Mouse (Mus musculus): Measurements from ENCODE around the gene Grem2. TPM values are rescaled to one million over a fixed set of nuclear protein-coding genes. Genes with fewer than 3 reads are reported as not detected.

The Grem2 gene
- polyA plus RNA-seq (2012; rRNA removed), result 8.7 and 13.2 TPM in 2 replicates

DNA sequence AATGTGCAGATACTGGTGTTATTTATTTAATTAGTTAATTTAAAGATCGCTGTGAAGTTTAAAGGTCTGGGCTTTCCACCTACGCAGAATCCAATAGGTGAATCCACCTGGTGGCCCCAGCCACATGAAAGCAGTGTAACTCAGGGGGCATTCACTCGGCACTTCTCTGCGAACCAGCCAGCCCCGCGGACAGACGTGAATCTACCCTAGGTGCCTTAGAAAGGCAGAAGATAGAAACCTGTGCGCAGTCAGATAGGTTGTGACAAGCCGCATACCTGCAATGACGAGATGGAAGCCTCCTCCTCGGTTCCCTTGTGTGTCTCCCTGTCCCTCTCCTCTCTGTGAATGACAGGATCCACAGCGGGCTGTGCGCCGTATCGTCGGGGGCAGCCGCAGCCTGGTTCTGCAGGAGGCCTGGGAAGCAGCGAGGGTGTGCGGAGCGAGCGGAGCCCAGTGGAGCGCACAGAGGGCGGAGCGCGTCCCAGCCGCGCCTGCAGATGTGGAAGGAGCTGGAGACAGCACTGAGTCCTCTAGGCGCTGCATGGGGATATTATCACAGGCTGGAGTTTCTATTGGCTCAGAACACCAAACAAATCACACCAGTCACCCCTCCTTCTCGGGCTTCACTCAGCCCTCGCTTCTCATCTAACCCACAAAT is at the start of gene Grem2:
Gene Grem2 (minus strand): TSS at position 522 of the 658 bp plus-strand sequence.
- DNase-seq (ENCODE audit: extremely low spot score in 1 of 2, low spot score in 1 of 2), result peak; percentile 36 to 80

DNA sequence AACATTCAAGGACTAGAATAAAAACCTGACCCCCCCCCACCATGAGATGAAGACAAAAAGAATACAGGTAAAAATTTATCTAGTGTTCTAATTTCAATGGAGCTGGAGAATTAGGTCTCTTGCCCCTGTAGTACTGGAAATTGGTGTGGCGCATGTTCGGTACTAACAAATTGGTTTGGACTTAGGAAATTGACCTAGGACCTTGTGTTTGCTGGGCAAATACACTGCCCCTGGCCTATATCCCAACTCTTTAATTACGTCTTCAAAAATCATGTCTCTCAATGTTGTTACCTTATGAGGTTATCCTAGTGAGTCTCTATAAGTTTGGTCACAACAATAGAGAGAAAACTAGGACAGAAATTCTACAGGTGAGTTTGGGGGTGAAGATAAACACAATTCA is 38.2 kb upstream of the Grem2 start:
- DNase-seq (ENCODE audit: extremely low spot score in 1 of 2, low spot score in 1 of 2), result no peak

DNA sequence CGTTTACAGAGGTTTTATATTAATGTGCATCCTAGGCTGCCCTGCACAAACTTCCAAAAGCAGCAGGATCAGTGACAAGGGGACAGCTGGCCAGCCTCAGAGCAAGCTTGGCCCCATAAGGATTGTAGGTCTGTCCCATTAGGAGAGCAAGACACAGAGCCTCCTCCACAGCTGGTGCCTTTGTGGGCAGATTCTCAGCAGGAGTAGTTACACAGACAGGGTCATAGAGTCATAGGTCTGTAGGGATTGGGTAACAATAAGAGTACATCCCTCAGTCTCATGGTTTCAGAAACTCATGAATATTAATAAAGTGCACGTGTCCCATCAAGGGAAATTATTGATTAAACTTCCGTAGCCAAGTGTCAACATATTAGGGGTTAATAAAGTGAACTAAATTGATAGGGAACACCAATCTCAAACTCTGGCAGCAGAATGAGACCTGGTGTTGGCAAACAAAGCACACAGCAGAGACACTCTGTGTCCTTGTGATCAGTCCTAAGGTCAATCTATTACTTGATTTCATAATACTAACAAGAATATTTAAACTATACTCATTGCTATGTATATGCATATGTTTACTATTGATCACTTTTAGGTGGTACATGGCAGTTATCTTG is 9.5 kb upstream of the Grem2 start:
- DNase-seq (ENCODE audit: extremely low spot score in 1 of 2, low spot score in 1 of 2), result no peak

DNA sequence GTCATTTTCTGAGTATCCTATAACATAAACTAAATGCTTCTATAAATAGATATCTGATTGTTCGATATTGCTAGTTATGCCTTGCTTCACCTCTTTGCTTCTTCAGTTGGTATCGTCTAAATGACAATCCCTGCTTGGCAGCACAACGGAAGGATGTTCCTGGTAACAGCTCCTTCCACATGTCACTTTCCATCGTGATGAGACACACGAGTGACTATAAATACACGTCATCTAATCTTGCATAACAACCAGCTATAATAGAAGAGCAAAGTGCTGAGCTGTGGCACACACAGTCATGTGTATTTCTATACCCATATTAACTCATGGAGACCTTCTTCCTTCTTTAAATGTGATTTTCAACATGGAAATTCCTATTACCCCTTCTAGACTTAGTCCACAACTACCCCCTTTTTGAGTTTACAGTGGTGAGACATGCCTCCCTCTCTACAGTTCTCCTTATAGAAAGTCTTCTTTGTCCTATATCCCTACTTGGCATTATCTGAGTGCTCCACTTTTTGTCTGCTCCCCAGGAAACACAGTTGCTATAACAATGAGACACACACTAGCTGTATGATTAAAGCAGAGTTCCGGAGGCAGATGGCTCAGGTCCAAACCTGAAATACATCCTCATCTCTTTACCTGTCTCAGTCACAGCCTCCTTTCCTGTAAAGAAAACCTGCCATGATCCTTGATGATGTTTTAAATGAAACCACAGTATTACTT is 8.0 kb upstream of the Grem2 start:
- peak in 1 of 2 experiments; percentile 39 for DNase-seq (ENCODE audit: extremely low spot score in 1 of 2, low spot score in 1 of 2)

DNA sequence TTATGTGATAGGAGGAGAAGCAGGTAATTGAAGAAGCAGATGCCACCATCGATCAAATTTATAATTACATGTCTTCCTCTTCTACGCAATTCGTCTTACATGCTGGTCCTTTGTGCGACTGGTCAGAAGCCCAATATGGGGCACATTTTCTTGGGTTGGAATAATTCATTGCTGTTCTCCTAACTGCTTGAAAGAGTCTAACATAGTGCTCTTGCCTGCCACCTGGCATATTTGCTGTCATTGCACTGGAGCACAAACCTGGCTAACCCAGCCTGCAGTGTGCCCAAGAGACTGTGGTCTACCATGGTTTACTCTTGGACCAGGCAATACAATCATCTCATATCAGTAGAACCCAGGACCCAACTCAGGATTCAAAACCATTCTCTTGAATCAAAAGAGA is 2.7 kb downstream of the Grem2 start:
- no peak for DNase-seq (ENCODE audit: extremely low spot score in 1 of 2, low spot score in 1 of 2)

DNA sequence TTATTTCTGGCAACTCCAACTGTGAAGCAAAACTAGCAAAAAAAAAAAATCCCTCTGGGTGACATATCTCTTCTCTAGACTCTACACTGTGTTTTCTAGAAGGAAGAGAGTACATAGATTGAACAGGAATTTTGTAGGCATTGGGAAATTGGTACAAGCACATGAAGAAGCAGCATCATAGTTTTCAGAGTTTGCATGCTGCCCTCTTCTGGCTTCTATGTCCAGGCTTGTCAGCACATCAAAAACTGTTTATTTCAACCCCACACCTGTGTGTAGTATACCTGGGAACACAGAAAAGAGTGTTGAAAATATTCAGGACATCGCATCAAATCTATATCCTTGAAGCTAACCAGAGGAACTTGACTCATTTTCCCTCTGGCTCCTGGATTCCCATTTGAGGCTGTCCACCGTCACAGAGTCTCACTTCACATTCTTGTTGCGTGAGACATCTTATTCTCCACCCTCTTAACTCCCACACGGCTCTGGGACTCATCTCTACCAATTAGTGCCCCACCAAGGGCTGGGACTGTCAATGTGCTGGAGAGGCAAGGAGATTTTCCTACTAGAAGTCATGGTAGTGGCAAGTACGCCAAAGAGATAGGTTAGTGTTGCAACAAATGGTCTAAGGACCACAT is 3.3 kb downstream of the Grem2 start:
- DNase-seq (ENCODE audit: extremely low spot score in 1 of 2, low spot score in 1 of 2), result peak in 1 of 2 experiments; percentile 26

DNA sequence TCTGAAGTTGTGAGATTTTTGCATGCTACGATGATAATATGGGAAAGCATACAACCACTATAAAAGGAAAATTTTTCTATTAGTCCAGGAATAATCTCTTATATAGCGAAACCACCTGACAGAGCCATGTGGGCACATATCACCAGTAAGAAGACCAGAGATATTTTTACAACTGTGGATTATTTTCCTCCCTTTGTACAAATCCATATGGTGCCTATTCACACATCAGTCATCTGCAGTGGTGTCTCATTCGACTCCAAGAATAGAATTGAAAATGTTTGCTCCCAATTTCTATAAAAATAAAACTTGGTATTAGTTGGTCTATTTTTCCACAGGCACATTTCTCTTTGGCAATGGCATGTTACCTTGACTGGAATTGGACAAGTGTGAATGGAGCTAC is 11.8 kb downstream of the Grem2 start:
- DNase-seq (ENCODE audit: extremely low spot score in 1 of 2, low spot score in 1 of 2), result peak in 1 of 2 experiments; percentile 29

DNA sequence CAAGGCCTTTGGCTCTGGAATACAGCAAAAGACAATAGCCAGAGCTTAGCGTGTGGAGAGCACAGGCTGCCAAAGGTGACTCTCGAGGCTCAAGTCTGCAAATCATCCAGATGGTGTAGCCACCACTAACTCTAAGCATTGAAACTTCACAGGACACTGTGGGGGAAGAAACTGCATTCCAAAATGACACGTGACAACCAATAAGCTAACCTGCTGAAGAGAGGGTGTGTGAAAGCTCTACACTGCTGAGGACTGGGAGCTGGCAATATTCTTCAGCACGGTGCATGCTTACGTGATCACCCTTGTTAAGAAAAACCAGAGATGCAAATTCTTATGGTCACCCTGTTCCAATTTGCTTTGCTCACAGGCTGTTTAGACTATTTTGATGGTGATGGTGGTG is 13.4 kb downstream of the Grem2 start:
- no peak for DNase-seq (ENCODE audit: extremely low spot score in 1 of 2, low spot score in 1 of 2)

DNA sequence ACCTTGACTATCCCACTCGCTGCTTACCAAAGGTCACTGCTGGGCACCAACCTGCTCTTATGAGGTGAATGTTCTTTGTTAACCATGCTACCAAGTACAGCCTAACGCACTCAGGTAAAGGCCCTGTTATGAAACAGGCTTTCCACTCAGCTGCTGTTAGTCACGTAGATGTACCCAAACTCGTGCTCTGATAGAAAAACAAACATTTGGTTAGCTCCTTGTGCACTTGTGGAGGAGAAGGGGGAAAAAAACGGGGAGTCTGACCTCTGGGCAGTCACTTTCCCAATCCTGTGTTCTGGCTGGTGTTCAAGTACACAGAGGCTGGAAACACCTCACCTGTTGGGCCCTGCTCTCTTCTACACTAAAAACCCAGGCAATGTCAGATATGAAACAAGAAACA is 14.0 kb downstream of the Grem2 start:
- DNase-seq (ENCODE audit: extremely low spot score in 1 of 2, low spot score in 1 of 2), result no peak

DNA sequence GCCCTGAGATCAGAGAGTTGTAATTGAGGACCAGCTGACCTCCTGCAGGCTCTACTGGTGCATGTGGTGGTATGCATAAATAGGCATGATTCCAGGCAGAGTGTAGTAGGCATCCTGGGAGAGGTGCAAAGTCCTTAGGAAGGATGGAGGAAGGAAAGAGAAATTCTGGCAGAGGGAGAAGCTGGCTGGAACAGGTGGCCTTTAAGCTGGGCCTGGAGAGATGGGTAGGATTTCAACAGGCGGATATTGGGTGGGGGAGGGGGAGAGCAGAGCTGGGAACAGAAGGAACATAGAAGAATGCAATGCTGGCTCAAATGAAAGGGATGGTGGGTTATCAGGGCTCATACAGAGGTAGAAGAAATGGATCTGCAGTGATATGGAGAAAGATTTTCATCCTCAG is 18.9 kb downstream of the Grem2 start:
- DNase-seq (ENCODE audit: extremely low spot score in 1 of 2, low spot score in 1 of 2), result no peak

DNA sequence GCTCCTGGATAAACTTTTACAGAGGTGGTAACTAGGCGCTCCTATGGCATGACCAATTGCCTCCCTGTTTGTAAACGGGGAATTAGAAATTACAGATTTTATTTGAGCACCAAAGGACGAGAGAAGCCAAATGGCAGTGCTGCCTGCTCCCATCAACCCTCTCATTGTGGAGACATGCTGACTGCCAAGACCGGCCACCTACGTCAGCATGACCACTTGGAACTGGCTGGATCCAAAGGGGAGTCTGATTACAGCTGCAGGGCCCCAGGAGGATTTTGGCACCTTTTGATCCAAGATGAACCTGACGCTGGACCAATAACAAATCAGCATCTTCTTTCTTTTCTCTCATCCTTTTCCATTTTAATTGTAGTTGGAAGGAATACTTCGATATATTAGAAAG is 29.1 kb downstream of the Grem2 start:
- DNase-seq (ENCODE audit: extremely low spot score in 1 of 2, low spot score in 1 of 2), result no peak

DNA sequence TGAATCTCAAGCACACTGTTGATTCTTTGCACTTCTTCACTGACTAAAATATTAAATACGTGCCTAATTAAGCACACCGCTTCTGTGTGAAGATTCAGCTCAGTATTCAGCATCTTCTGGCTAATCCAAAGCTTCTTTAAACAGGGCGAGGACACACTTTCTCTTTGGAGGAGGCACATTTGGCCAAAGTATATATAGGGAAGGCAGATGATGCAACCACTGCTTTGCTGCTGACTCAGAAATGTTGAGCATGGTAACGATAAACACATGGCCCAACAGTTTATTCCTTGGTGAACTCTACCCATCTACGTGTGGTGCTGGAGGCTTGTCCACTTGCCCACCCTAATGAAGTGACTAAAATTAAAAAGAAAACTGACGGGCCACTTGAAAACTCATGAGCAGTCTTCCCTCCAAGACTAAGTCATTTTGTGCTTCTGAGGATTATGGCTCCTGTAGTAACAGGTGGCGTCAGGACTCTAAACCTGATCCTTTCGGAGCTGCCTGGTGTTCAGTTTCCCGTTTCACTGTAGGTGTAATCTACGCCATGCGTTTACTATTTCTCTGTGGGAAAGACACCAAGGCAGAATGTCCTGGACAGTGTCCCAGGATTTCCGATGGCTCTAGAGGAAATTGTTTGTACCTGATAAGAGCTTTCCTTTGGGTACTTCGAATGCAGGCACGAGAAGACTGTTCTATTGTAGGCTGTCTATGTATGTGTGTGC is 32.8 kb downstream of the Grem2 start:
- no peak for DNase-seq (ENCODE audit: extremely low spot score in 1 of 2, low spot score in 1 of 2)

DNA sequence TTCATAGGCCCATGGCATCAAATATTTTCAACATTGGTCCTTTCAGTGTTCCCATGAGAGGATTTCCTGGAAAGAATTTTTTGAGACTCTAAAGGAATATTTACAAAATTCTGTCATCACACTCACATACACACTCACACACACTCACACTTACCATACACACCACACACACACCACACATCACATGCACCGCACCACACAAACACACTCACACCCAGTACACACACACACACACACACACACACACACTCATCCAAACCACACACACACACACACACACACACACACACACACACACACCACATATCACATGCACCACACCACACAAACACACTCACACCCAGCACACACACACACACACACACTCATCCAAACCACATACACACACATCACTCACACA is 33.5 kb downstream of the Grem2 start:
- DNase-seq (ENCODE audit: extremely low spot score in 1 of 2, low spot score in 1 of 2), result no peak

DNA sequence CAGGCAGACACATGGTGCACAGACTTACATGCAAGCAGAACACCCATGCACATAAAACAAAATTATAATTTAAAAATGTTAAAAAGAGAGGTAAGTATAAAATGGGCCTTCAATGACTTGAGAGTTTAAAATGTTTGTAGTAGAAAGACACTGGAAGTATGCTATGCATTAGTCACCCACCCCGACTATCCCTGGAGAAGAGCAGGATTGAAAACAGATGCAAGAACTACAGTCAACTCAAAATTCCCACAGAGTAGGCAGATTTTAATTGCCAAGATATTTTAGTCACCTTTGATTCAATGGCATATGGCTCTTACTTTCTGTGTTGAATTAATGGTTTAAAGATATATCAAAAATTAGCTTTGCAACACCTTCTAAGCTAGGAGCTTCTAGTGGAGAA is 39.1 kb downstream of the Grem2 start:
- DNase-seq (ENCODE audit: extremely low spot score in 1 of 2, low spot score in 1 of 2), result peak in 1 of 2 experiments; percentile 42

DNA sequence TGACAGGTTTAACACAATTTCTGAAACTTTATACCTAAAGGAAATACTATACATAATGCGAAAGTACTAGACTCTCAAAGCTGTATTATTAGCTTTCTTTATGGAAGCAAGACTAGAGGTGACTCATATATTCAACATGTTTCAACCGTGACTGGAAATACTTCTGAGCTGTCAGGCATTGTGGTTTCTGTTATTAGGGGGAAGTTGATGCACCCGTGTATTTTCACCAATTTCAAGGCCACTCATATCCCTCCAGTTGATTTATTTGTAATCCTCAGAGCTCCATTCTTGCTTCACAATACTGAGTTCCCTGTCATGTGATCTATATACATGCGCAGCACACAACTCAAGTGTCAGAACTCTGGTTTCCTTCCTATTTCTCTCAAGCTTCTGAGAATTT is 46.4 kb downstream of the Grem2 start:
- no peak for DNase-seq (ENCODE audit: extremely low spot score in 1 of 2, low spot score in 1 of 2)

DNA sequence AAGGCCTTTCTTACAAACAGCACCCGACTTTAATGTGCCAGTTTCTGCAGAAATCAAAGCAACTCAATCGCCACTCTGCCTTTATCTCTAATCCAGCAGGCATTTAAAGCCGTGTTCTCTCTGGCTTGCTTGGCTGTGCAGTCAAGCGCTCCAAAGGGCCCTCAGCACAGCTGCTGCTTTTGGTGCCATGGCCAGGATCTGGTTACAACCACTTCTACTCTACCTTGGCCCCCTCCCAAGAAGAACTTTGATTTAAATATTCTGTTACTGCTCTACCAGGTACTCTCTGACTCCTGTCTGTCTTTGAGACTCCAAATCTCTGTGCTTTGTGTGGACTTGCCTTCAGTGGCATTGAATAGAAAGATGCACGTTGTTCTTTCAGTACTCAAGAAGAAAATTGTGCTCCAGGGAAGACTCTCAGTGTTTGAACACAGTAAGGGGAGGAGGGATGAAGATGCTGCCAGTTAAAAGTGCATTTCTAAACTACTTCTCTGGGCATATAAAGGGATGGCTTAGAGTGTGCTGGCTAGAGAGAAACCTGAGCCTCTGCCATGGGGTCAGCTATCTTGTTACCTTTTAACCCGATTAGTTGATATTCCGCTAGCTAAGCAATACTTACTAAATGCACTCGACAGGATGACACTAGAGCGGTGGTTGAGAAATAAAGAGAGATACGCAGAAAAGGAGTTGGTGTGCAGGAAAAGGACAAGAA is 61.1 kb downstream of the Grem2 start:
- no peak for DNase-seq (ENCODE audit: extremely low spot score in 1 of 2, low spot score in 1 of 2)

DNA sequence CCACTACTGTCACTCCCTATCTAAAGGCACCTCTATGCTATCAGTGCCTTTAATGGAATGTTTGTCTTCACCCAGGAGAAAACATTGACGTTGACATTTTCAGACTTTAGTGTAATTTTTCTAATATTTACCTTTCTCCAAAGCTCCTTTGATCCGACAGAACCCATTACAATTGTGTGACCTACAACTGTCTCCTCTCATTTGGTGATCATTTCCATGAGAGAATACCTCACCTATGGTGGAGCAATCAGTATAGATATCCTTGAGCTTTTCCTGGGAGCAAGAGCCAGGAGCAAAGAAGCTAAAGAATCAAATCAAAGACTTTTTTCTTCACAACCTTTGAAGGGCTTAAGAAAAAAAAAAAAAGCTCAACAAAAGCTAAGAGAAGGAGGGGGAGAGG is 65.4 kb downstream of the Grem2 start:
- DNase-seq (ENCODE audit: extremely low spot score in 1 of 2, low spot score in 1 of 2), result no peak

DNA sequence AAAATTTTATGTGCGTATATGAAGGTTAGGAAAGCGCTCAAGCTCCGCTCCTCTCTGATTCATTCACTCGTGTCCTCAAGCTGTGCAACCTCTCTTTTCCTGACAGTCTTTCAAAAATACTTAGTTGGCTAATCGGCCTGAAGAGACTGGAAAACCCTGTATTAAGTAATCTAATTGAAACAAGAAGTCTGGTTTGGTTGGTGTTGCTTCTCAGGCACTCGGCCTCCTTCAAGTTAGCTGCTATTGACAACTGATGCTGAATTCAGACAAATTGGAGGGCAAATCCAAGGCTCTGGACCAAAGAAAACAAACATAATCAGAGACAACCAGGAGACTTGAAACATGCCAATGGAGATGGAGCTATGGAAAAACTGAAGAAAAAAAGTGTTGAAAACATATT is 76.8 kb downstream of the Grem2 start:
- DNase-seq (ENCODE audit: extremely low spot score in 1 of 2, low spot score in 1 of 2), result no peak

DNA sequence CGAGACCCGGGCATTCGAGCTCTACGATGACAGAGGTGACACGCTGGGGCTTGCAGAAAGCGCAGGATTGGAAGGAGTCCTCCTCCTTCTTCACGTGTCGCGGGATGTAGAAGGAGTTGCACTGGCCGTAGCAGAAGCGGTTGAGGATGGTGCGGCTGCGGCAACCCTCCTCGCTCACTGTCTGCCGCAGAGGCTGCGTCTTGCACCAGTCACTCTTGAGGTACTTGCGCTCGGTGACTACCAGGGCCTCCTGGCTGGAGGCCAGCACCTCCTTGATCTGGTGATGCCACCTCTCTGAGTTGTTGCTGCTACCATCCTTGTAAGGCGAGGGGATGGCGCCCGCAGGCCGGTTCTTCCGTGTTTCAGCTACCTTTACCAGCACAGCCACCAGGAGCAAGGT is 84.8 kb downstream of the Grem2 start:
- no peak for DNase-seq (ENCODE audit: extremely low spot score in 1 of 2, low spot score in 1 of 2)

DNA sequence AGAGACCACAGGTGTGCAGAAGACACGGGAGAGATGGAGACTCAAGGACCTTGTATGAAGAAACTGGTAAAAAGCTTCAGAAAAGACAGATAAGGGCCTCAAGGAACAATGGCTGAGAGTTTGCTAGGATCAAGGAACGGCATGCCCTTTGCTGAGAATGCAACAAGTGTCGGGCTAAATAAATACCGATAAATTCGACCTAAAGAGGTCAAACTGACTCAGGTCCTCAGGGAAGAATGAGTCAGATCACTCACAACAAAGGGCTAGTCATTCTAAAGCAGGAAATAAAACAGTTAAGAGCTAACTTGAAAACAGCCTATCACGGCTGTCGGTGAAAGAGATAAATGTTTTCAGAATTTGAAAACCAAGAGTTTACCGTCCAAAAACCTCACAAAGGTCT is 95.1 kb downstream of the Grem2 start:
- no peak for DNase-seq (ENCODE audit: extremely low spot score in 1 of 2, low spot score in 1 of 2)

All from frontal cortex, adult 2 months (tissue).